ENCODE assay signal across 9 mouse cellular contexts in genomic region chr1:165702221-165703031, GRCm38 (mm10). TPM values are rescaled to one million over a fixed set of nuclear protein-coding genes. Genes with fewer than 3 reads are reported as not detected.
A peak's percentile ranks its signal among the peaks of the same experiment; 100 is the strongest.
DNase-seq lines count a peak whose midpoint lies in the region; ATAC-seq and TF ChIP-seq lines count a peak whose summit lies in the region.
"Had no signal": no experiment of that assay in that cellular context is flagged by ENCODE, and none has a peak within 500 bp of the region (broad histone marks: within the 10 kb centered on the region; RNA-seq: fewer than 3 reads in every experiment).

No protein-coding gene starts in this region.

- 13% methylated on average over 19 of the region's 19 CpGs for WGBS in lung, embryonic 14.5 days
- WGBS in heart, embryonic 13.5 days = 7% methylated on average over 19 of the region's 19 CpGs
- WGBS in stomach, embryonic 14.5 days = 17% methylated on average over 19 of the region's 19 CpGs

- H3K27me3 ChIP-seq in lung, embryonic 14.5 days (ENCODE audit: insufficient read depth, low read length) = no peaks in the 10 kb centered on the region
- no peaks in the 10 kb centered on the region for H3K27me3 ChIP-seq in heart, embryonic 13.5 days (replicated peaks)
- no peaks in the 10 kb centered on the region for H3K27me3 ChIP-seq in stomach, embryonic 14.5 days (ENCODE audit: control insufficient read depth, insufficient read depth, low read length)

- H3K4me2 ChIP-seq in lung, embryonic 14.5 days = peak overlapping the region; percentile 53
- H3K4me2 ChIP-seq in heart, embryonic 13.5 days = peak overlapping the region; percentile 68
- H3K4me2 ChIP-seq in stomach, embryonic 14.5 days (replicated peaks; ENCODE audit: low read depth, low read length) = peak overlapping the region; percentile 43

- peak overlapping the region; percentile 15 for H3K4me3 ChIP-seq in lung, embryonic 14.5 days (ENCODE audit: low read depth, low read length)
- H3K4me3 ChIP-seq in heart, embryonic 13.5 days = peak overlapping the region; percentile 35
- no peak overlapping the region for H3K4me3 ChIP-seq in stomach, embryonic 14.5 days (ENCODE audit: low read depth, low read length)

- peak; percentile 55 for ATAC-seq in lung, embryonic 14.5 days (ENCODE audit: insufficient read depth)
- peak; percentile 33; the same call in 1 of the 2 replicates for ATAC-seq in heart, embryonic 13.5 days (ENCODE audit: extremely low read depth, insufficient number of reproducible peaks, low FRiP score, low TSS enrichment)
- ATAC-seq in stomach, embryonic 14.5 days (ENCODE audit: insufficient number of reproducible peaks, insufficient read depth, low FRiP score, low read depth) = peak; percentile 40; the same call in 1 of the 2 replicates

- H3K4me1 ChIP-seq in lung, embryonic 14.5 days (ENCODE audit: insufficient read depth) = peaks cover 32% of the 10 kb centered on the region
- H3K4me1 ChIP-seq in heart, embryonic 13.5 days = peaks cover 95% of the 10 kb centered on the region
- H3K4me1 ChIP-seq in stomach, embryonic 14.5 days (ENCODE audit: control insufficient read depth, insufficient read depth, low read length) = peaks cover 38% of the 10 kb centered on the region

- H3K9me3 ChIP-seq in lung, embryonic 14.5 days (ENCODE audit: low read depth, low read length) = no peaks in the 10 kb centered on the region
- no peaks in the 10 kb centered on the region for H3K9me3 ChIP-seq in heart, embryonic 13.5 days
- H3K9me3 ChIP-seq in stomach, embryonic 14.5 days (ENCODE audit: control insufficient read depth, low read depth, low read length) = no peaks in the 10 kb centered on the region

- H3K9ac ChIP-seq in lung, embryonic 14.5 days = peak overlapping the region; percentile 38; the same call in 1 of the 2 replicates
- peak overlapping the region; percentile 77 for H3K9ac ChIP-seq in heart, embryonic 13.5 days
- no peak overlapping the region for H3K9ac ChIP-seq in stomach, embryonic 14.5 days (replicated peaks; ENCODE audit: low read depth, low read length)
- H3K9ac ChIP-seq: liver, embryonic 14.5 days had no signal

- DNase-seq in lung, embryonic 14.5 days = peak; percentile 69
- no peak for DNase-seq in lung, postnatal 4 days
- peak; percentile 77 for DNase-seq in embryo, embryonic 11 days
- DNase-seq in liver = peak; percentile 20
- no peak for DNase-seq in left cerebral cortex, adult 8-10 months (ENCODE audit: low spot score in 2 of 2)
- DNase-seq in layer of hippocampus, adult 9-11 months = no peak

- peak overlapping the region; percentile 71 for H3K27ac ChIP-seq in lung, embryonic 14.5 days (ENCODE audit: low read depth)
- peak overlapping the region; percentile 92 for H3K27ac ChIP-seq in heart, embryonic 13.5 days (replicated peaks)
- H3K27ac ChIP-seq in stomach, embryonic 14.5 days (ENCODE audit: low read length) = 0 out of 2 replicates have a peak overlapping the region, but pooled peaks have one; percentile 29
- H3K27ac ChIP-seq: liver, embryonic 14.5 days had no signal

- no peaks in the 10 kb centered on the region for H3K36me3 ChIP-seq in lung, embryonic 14.5 days (ENCODE audit: insufficient read depth)
- H3K36me3 ChIP-seq in heart, embryonic 13.5 days = peaks cover 31% of the 10 kb centered on the region
- no peaks in the 10 kb centered on the region for H3K36me3 ChIP-seq in stomach, embryonic 14.5 days (ENCODE audit: control insufficient read depth, insufficient read depth, low read length)

- no peak for TF ChIP-seq CTCF in lung, embryonic 14.5 days (IDR thresholded peaks at IDR 0.05; ENCODE audit: low read depth)

RNA-seq across cellular contexts. Expression of gene Rcsd1, which starts 7.1 kb away (rescaled TPM):
- 22.9 and 25.2 TPM in 2 replicates for polyA plus RNA-seq in lung, embryonic 14.5 days (2014; fragmentation: Nextera tagmentation; extraction: Ambion mirVana)
- 83.9 and 95.4 TPM in 2 replicates for polyA plus RNA-seq in heart, embryonic 13.5 days (2015; fragmentation: Nextera tagmentation; extraction: Ambion mirVana)
- polyA plus RNA-seq in stomach, embryonic 14.5 days (2014; fragmentation: Nextera tagmentation; extraction: Ambion mirVana) = 37.2 and 44.0 TPM in 2 replicates
- 1 to 10 TPM; 5.5 to 8.2 (median 7.3) TPM for total RNA-seq in left cerebral cortex, adult 8-10 months (2022)

Comparison
In these comparisons a context has a peak if more than half of its experiments do, and no peak if none do; other contexts are left out.
1. DNase-seq: peak in lung, embryonic 14.5 days (single experiment), embryo, embryonic 11 days (single experiment) and liver (single experiment); none in lung, postnatal 4 days (0 of 2), left cerebral cortex, adult 8-10 months (0 of 2) and layer of hippocampus, adult 9-11 months (single experiment).
2. H3K27ac ChIP-seq: peak in every context shown above with its lines; median percentile 92 in heart, embryonic 13.5 days; 71 in lung, embryonic 14.5 days; 29 in stomach, embryonic 14.5 days.
3. Peak in every context shown above with its lines, with median percentiles within 50 percentile points of each other: ATAC-seq and H3K4me2 ChIP-seq.